Mouse (Mus musculus) intestine, embryonic 15.5 days (tissue): Measurements from ENCODE around the gene Figla. TPM values are rescaled to one million over a fixed set of nuclear protein-coding genes. Genes with fewer than 3 reads are reported as not detected.
"Not testable (repeated sequence)": the region's sequence is repeated elsewhere in the genome, so short reads cannot be mapped to it uniquely, and the experiment has no call there.

Source experiments
- ATAC-seq: fragments of 200-750 bp; cut with Nextera tagmentation; 2 replicates; pipeline ENCODE4 v1.8.0; 2017; ENCODE audit warnings: moderate TSS enrichment, moderate library complexity
- H3K27ac ChIP-seq: fragments of 300-500 bp; sonication (generic); 2 replicates; pipeline ENCODE4 v1.5.1; 2015; ENCODE audit warnings: mild to moderate bottlenecking, inconsistent platforms
- H3K27me3 ChIP-seq: fragments of 300-500 bp; sonication (generic); replicated peaks from 2 replicates; pipeline ENCODE4 v1.6.1; 2015; ENCODE audit warnings: inconsistent platforms
- H3K36me3 ChIP-seq: fragments of 300-500 bp; sonication (generic); 2 replicates; pipeline ENCODE4 v1.6.1; 2015; ENCODE audit warnings: inconsistent platforms
- H3K4me1 ChIP-seq: fragments of 300-500 bp; sonication (generic); replicated peaks from 2 replicates; pipeline ENCODE4 v1.6.1; 2015; ENCODE audit warnings: inconsistent platforms
- H3K4me2 ChIP-seq: fragments of 300-500 bp; sonication (generic); replicated peaks from 2 replicates; pipeline ENCODE4 v1.6.1; 2015; ENCODE audit warnings: mild to moderate bottlenecking, inconsistent platforms
- H3K4me3 ChIP-seq: fragments of 300-500 bp; sonication (generic); replicated peaks from 2 replicates; pipeline ENCODE4 v1.5.1; 2015; ENCODE audit warnings: inconsistent platforms
- H3K9ac ChIP-seq: fragments of 300-500 bp; sonication (generic); 2 replicates; pipeline ENCODE4 v1.6.1; 2015; ENCODE audit warnings: inconsistent platforms
- H3K9me3 ChIP-seq: fragments of 300-500 bp; sonication (generic); 2 replicates; pipeline ENCODE4 v1.6.1; 2016; ENCODE audit warnings: inconsistent platforms
- WGBS: fragments of 180-500 bp; shearing (Covaris S2); methylation state at CpG from one replicate; pipeline ENCODE4 v1.1.7; 2015; 5-methylcytosine and 5-hydroxymethylcytosine counted together
- polyA plus RNA-seq: library from polyadenylated mRNA; unstranded; fragments of >200 nt; fragmentation: Nextera tagmentation; extraction: Ambion mirVana; gene quantifications from 2 replicates; pipeline ENCODE4 v1.2.1, GENCODE M21; 2015

The Figla gene
- polyA plus RNA-seq = not detected in 2 replicates

DNA sequence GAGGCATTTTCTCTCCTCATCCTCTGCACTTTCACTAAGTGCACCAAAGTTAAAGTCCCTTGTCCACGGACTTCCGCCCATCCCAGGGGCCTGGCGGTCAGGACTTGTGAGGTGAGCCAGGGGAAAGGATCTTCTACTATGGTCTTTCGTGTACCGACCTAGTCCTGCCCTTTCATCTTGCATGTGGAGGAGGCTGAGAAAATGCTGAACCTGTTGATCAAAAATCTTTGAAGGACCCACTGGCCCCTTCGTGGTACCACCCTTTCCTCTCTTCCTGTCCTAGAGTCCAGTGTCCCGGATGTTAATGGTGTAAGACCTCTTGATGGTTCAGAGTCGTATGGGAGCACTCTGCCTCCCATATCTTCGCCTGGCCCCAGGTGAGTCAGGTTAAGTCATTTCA lies at the start of gene Figla:
TSS of gene Figla (plus strand) at position 301 of the 400 bp plus-strand sequence.
- no peaks in the 10 kb centered on the region for H3K36me3 ChIP-seq
- no peak within 1 kb of the TSS for H3K9ac ChIP-seq
- H3K4me3 ChIP-seq = no peak within 1 kb of the TSS
- no peak for ATAC-seq
- H3K27ac ChIP-seq = no peak within 1 kb of the TSS
- 77% methylated on average over 9 of the region's 9 CpGs for WGBS
- no peaks in the 10 kb centered on the region for H3K9me3 ChIP-seq
- H3K4me1 ChIP-seq = no peaks in the 10 kb centered on the region
- no peaks in the 10 kb centered on the region for H3K27me3 ChIP-seq
- H3K4me2 ChIP-seq = no peak within 1 kb of the TSS

DNA sequence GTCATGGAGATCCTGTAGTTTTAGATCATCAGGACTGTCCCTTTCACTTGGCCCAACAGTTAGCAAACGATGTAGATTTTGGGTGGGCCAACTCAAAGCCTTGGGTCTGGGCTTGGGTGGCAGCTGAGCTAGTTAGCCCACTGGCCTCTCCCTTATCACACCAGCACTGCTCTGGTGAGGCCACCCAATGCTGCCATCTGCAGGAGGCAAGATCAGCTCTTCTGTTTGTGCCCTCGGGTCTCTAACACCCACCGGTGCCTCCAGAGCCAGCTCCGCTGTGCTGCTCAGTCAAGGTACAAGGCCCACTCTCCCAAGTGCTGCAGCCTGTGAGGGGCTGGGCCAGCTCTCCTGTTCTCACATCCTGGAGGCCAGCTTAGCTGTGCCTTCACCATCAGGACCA lies 49.3 kb upstream of the Figla start:
- no peak overlapping the region for H3K4me2 ChIP-seq
- no peak overlapping the region for H3K9ac ChIP-seq
- no peak for ATAC-seq
- no peaks in the 10 kb centered on the region for H3K27me3 ChIP-seq
- no peaks in the 10 kb centered on the region for H3K36me3 ChIP-seq
- H3K4me3 ChIP-seq = no peak overlapping the region
- H3K9me3 ChIP-seq = no peaks in the 10 kb centered on the region
- H3K27ac ChIP-seq = no peak overlapping the region
- 82% methylated on average over 4 of the region's 4 CpGs for WGBS
- no peaks in the 10 kb centered on the region for H3K4me1 ChIP-seq

DNA sequence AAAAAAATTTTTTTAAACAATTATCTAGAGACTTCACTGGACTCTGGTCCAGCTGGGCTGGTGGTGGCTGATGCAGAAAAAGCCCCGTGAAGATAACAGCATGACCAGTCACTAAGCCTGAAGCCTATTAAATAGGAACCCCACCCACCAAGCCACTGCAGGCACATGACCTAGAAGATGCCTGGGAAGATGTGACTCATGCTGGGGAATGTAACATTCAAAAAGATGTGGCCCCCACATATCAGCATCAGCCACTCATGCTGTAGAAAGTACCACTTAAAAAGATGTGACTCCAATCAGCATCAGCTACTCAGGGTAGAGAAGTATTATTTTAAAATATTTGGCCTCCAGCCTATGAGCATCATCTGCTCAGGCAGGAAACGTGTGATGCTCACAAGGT lies 46.1 kb upstream of the Figla start:
- WGBS = 55% methylated on average over 2 of the region's 2 CpGs
- Histone ChIP-seq H3K9me3 (no peaks in the 10 kb centered on the region), H3K4me1 (no peaks in the 10 kb centered on the region), H3K4me2 (no peak overlapping the region), H3K27ac (no peak overlapping the region), H3K9ac (no peak overlapping the region), H3K36me3 (no peaks in the 10 kb centered on the region), H3K27me3 (no peaks in the 10 kb centered on the region), H3K4me3 (no peak overlapping the region)
- ATAC-seq = no peak

DNA sequence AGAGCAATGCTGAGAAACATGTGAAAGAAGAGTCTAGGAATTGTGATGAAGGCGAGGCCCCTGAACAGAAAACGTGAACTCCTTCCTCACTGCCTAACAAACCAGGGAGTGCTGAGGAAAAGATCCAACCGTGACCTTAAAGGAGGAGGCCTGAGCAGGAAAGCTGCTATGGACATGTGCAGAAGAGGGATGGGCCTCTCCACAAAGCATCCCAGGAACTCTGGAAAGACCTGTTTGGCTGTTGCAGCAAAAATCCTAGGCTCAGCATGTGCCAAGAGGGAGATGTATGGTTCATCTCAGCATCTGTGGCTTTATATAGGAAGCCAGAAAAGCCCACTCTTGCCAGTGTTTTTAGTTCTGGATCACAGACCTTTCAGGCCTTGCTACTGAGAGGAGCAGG lies 43.3 kb upstream of the Figla start:
- H3K4me2 ChIP-seq = no peak overlapping the region
- H3K27ac ChIP-seq = 0 out of 2 replicates have a peak overlapping the region, but pooled peaks have one; percentile 17
- H3K4me1 ChIP-seq = no peaks in the 10 kb centered on the region
- H3K9me3 ChIP-seq = no peaks in the 10 kb centered on the region
- H3K9ac ChIP-seq = no peak overlapping the region
- ATAC-seq = no peak
- no peaks in the 10 kb centered on the region for H3K27me3 ChIP-seq
- H3K4me3 ChIP-seq = no peak overlapping the region
- H3K36me3 ChIP-seq = no peaks in the 10 kb centered on the region
- 58% methylated on average over 3 of the region's 3 CpGs for WGBS

DNA sequence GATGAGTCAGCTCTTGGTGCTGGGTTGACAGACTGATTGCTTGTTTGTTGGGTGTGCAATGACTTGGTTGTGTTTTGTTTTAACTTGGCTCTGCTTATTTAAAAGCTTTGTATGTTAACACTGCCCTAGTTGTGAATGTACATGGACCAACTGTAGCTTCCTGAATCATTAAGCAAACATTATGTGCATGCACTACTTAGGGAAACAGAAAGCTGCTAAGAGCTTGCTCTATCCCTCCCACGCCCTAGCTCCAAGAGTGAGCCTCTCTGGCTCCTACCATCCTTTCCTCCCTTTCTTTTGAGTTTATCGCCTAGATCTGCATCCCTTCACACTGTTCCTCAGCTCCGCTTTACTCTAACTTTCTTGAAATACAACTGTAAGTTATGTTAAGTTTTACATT lies 42.6 kb upstream of the Figla start:
- ATAC-seq = no peak
- WGBS = 60% methylated on average over 3 of the region's 3 CpGs

DNA sequence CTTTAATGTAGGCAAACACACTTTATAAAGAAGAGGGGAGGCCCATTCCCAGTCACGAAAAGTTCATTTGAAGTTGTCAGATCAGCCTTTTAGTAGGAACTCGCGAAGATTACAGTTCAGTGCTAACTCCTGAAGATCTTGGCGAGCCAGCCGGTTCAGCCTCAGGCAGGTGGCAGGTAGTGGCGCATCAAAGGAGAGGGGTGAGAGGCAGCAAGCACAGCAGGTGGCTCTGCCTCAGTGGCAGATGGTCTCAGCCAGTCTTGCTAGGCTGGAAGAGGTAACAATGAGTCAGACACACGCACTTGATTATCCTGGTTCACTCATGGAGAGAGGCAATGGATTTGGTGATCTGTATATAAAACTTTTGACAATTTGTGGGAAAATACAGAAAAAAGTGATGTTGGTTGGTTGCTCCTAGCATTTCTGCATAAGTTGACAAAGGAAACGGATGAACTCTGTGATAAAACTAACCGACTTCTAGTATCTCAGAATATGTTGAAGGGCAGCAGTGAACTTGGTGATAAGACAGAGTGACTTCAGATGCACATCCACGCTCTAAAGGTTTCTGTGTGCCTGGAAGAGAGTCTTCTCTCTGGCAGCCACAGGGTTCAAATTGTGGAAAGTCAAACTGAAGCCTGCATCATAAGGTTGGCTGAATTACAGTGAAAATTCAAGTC lies 40.9 kb upstream of the Figla start:
- Histone ChIP-seq H3K4me3 (no peak overlapping the region), H3K9me3 (no peaks in the 10 kb centered on the region), H3K4me1 (no peaks in the 10 kb centered on the region), H3K27ac (no peak overlapping the region), H3K4me2 (no peak overlapping the region), H3K36me3 (no peaks in the 10 kb centered on the region), H3K9ac (no peak overlapping the region), H3K27me3 (no peaks in the 10 kb centered on the region)
- ATAC-seq = no peak
- WGBS = 49% methylated on average over 10 of the region's 10 CpGs

More for the DNA sequence above, 42.6 kb upstream of the Figla start:
- no peak overlapping the region for H3K9ac ChIP-seq
- no peaks in the 10 kb centered on the region for H3K4me1 ChIP-seq
- H3K4me3 ChIP-seq = no peak overlapping the region
- H3K9me3 ChIP-seq = no peaks in the 10 kb centered on the region
- H3K36me3 ChIP-seq = no peaks in the 10 kb centered on the region
- no peaks in the 10 kb centered on the region for H3K27me3 ChIP-seq
- no peak overlapping the region for H3K4me2 ChIP-seq
- 0 out of 2 replicates have a peak overlapping the region, but pooled peaks have one; percentile 17 for H3K27ac ChIP-seq

DNA sequence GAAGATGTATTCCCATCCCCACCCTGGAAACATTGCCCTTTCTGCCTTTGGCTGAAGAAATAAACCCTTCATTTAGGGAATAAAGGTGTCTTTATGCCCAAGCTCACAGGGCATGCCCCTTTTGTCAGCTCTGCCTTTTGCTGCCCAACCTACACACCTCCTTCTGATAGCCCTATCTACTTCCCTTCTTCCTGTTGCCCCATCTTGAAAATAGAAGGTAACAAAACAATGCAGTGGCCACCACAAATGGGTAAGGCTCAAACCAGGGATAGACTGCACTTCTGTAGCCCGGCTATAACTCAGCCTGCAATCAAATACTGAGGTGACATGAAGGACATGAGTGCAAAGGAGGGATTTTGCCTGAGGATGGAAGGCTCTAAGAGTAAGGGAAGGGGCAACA lies 40.2 kb upstream of the Figla start:
- Histone ChIP-seq H3K4me2 (no peak overlapping the region), H3K36me3 (no peaks in the 10 kb centered on the region), H3K27me3 (no peaks in the 10 kb centered on the region), H3K9me3 (no peaks in the 10 kb centered on the region), H3K4me3 (no peak overlapping the region), H3K9ac (no peak overlapping the region), H3K27ac (no peak overlapping the region), H3K4me1 (no peaks in the 10 kb centered on the region)
- 87% methylated on average over 1 of the region's 1 CpGs for whole genome bisulfite sequencing
- no peak for ATAC-seq

DNA sequence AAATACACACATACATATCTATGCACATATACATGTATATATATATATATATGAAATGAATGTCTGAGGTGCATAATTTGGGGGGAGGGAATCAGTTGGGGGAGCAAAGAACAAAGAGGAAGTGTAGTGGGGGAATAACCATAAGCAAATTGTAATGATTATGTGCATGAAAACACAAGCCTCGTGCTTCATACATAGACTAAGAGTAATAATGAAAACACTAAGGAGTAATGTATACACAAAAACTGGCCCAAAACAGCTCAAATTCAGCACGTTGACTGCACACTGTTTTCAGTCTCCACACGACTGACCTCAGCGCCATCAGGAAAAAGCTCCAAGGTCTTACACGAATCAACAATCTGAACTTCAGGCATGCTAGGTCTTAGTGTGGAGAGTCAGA lies 39.7 kb upstream of the Figla start:
- Histone ChIP-seq H3K9me3 (no peaks in the 10 kb centered on the region), H3K4me1 (no peaks in the 10 kb centered on the region), H3K4me2 (no peak overlapping the region), H3K27ac (no peak overlapping the region), H3K9ac (no peak overlapping the region), H3K27me3 (no peaks in the 10 kb centered on the region), H3K36me3 (no peaks in the 10 kb centered on the region), H3K4me3 (no peak overlapping the region)
- WGBS = 86% methylated on average over 5 of the region's 5 CpGs
- no peak for ATAC-seq

DNA sequence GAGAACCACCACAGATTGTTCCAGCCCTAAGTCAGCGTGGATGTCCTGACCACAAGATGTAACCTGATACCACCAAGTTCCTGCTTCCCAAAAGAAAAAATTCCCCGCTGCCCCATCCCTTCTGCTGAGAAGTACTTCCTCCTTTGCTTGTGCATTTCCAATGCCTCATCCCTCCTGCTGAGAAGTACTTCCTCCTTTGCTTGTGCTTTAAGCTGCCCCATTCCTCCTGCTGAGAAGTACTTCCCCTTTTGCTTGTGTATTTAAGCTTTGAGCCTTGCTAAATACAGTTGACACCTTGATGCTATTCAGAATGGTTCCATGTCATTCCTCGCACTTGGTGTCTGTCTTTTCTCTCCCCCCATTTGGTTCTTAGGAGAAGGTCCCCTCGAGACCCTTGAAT lies 37.2 kb upstream of the Figla start:
- H3K27me3 ChIP-seq, H3K9me3 ChIP-seq, H3K36me3 ChIP-seq, H3K4me1 ChIP-seq, H3K9ac ChIP-seq, H3K27ac ChIP-seq, H3K4me3 ChIP-seq, H3K4me2 ChIP-seq, ATAC-seq: not testable (repeated sequence)
- WGBS = 78% methylated on average over 4 of the region's 4 CpGs

DNA sequence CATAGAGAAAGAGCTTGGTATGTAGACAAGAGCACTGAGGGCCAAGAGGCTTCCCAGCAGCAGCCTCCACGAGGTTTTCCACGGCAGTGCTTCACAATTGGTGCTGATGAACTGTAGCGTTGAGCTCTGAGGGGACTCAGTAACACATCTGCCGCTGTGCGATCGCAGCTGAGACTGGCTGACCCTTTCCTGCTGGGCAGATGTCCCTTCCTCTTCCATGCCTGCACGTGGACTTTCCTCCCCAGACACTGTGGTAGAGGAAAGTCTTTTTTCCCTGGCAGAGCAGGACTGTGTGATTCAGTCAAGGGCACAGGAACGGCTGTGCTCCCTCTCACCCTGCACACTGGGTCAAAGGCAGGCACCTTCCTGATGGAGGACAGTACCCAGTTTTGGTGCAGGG lies 31.6 kb upstream of the Figla start:
- H3K4me3 ChIP-seq = no peak overlapping the region
- H3K4me2 ChIP-seq = no peak overlapping the region
- no peak overlapping the region for H3K27ac ChIP-seq
- no peak overlapping the region for H3K9ac ChIP-seq
- no peaks in the 10 kb centered on the region for H3K36me3 ChIP-seq
- no peaks in the 10 kb centered on the region for H3K9me3 ChIP-seq
- no peaks in the 10 kb centered on the region for H3K4me1 ChIP-seq
- 78% methylated on average over 8 of the region's 8 CpGs for WGBS
- no peaks in the 10 kb centered on the region for H3K27me3 ChIP-seq
- no peak for ATAC-seq

DNA sequence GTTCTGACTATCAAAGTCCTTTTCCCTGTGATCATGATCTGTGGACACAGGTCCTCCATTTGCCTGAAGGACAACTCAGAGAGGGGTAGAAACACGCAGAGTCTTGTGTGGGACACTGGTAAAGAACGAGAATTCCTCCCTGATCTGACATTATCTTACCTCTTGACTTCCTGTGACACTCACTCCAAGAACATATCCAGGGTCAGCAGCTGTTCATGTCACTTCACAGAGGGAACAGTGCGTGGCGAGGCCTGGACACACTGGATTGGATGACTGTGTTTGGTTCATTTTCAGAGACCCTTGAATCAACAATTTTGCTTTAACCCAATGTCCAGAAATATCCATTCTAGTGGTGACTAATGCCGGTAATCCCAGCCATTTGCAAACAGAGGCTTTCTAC lies 26.4 kb upstream of the Figla start:
- ATAC-seq, H3K4me3 ChIP-seq, H3K27me3 ChIP-seq, H3K36me3 ChIP-seq, H3K4me2 ChIP-seq, H3K4me1 ChIP-seq, H3K9ac ChIP-seq, H3K27ac ChIP-seq, H3K9me3 ChIP-seq: not testable (repeated sequence)
- WGBS = 87% methylated on average over 5 of the region's 5 CpGs

DNA sequence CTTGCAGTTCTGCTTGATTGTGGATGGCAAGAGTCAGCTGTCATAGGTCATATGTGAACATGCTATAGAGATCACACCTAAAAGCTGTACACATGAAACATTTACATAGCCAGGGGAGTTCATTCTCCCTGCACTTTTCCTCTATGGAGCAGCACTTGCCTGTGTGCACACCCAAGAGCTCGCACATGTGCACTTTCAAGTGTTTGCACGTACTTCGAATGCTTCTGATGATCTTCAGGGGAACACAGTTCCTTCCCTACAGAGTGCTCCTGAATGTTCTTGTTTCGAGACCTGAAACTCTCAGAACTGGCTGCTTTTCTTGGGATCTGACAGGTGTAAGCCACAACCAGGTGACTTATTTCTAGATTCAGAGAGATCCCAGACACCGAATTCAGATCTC lies 25.2 kb upstream of the Figla start:
- not testable (repeated sequence) for H3K4me2 ChIP-seq, H3K9me3 ChIP-seq, ATAC-seq, H3K4me1 ChIP-seq, H3K27me3 ChIP-seq, H3K36me3 ChIP-seq, H3K27ac ChIP-seq, H3K9ac ChIP-seq, H3K4me3 ChIP-seq
- WGBS = 77% methylated on average over 5 of the region's 5 CpGs

DNA sequence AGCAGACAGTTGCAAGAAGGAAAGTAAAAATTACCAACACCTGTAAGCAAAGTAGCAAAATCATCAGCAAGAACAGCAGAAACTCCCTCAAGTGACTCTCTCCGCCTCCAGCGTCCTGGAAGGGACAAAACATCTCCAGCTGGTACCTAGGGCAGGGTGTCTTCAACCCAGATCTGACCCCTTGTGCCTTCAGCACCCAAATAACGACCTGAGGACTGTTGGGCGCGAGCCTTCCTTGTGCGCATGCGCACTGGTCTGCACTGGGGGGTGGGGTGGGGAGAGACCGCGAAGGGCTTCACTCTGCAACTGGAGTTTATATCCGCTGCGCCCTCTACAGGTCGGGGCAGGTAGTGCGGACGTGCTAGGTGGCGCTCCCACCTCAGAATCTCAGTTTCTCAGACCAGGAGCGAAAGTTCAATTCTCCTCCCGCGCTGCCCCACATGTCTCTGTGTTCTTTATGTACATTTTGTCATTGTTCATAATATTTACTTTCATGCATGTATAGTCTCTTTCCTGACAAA lies 12.5 kb upstream of the Figla start:
- H3K4me1 ChIP-seq = peaks cover 3% of the 10 kb centered on the region; the same call in 1 of the 2 replicates
- 76% methylated on average over 18 of the region's 18 CpGs for WGBS
- H3K9me3 ChIP-seq = no peaks in the 10 kb centered on the region
- H3K36me3 ChIP-seq = no peaks in the 10 kb centered on the region
- no peak overlapping the region for H3K9ac ChIP-seq
- no peak overlapping the region for H3K4me3 ChIP-seq
- H3K27me3 ChIP-seq = no peaks in the 10 kb centered on the region
- no peak overlapping the region for H3K4me2 ChIP-seq
- ATAC-seq = no peak
- H3K27ac ChIP-seq = no peak overlapping the region
